Mouse (Mus musculus): ENCODE data around the gene Spag7.

- no peak for TF ChIP-seq POLR2A (IDR thresholded peaks at IDR 0.05; ENCODE audit: extremely low read depth, insufficient read depth, low read length)
- TF ChIP-seq CTCF (IDR thresholded peaks at IDR 0.05; ENCODE audit: low read depth, low read length) = no peak
Measured at GRCm38 (mm10) chr11:70678576-70678975, 9.4 kb upstream of the Spag7 start.

All from liver, adult 2 months (tissue).